Mouse (Mus musculus): Measurements from ENCODE around the gene Iqcg.

- no peak for TF ChIP-seq CTCF (IDR thresholded peaks at IDR 0.05; ENCODE audit: extremely low read depth, insufficient read length, insufficient replicate concordance, low read depth, low read length)
- TF ChIP-seq POLR2A (IDR thresholded peaks at IDR 0.05; ENCODE audit: low read depth, low read length): no peak
Measured at GRCm38 (mm10) chr16:33064636-33065035, 8.6 kb upstream of the Iqcg start.

Data from small intestine, adult 2 months (tissue).